ENCODE assay signal across 9 mouse cellular contexts in the genomic region with DNA sequence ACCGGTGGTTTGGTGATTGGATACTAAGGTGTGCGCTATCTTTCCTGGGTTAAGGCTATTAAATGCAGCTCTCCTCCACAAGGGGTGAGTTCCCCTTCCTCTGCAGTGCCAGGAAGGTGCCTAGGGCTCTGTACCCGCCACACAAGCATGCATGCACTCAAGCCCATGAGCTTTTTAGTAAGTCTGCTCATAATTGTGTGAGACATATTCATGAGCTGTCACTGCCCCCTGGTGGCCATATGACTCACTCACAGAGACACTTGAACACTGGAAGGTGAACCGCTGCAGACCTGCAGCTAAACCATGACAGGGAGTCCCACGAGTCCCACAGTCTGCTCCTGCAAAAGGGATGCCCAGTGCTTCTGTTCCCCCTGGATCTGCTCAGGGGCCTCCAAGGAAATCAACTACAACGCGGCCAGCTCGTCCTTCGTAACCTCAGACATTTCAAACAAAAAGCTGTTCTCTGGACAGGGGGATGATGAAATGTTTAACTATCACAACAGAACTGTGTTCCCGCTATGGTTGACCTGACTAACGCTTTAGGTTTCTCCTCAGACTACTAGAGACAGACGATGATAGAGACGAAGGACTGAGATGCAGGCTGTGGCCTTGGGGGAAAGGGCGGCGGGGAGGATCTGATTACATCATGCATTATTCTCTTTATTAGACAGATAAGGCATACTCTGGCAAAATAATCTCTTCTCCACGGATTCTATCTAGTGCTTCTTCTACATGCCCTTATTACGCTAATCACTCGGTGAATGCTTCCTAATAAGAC. TPM values are rescaled to one million over a fixed set of nuclear protein-coding genes. Genes with fewer than 3 reads are reported as not detected.
A peak's percentile ranks its signal among the peaks of the same experiment; 100 is the strongest.
DNase-seq lines count a peak whose midpoint lies in the region; ATAC-seq and TF ChIP-seq lines count a peak whose summit lies in the region.
"Had no signal": no experiment of that assay in that cellular context is flagged by ENCODE, and none has a peak within 500 bp of the region (broad histone marks: within the 10 kb centered on the region; RNA-seq: fewer than 3 reads in every experiment).

No protein-coding gene starts in this region.

- H3K36me3 ChIP-seq in heart, postnatal 0 days (replicated peaks; ENCODE audit: control insufficient read depth, insufficient read depth, low read length): peaks cover 55% of the 10 kb centered on the region
- peaks cover 41% of the 10 kb centered on the region for H3K36me3 ChIP-seq in liver, embryonic 15.5 days (replicated peaks)
- H3K36me3 ChIP-seq in neural tube, embryonic 14.5 days (ENCODE audit: control insufficient read depth, insufficient read depth, low read length): no peaks in the 10 kb centered on the region; the same call in 1 of the 2 replicates
- peaks cover 4% of the 10 kb centered on the region; the same call in 1 of the 2 replicates for H3K36me3 ChIP-seq in testis, adult 2 months (ENCODE audit: control insufficient read depth, insufficient read depth, low read length)

- no peak for TF ChIP-seq POLR2A in testis, adult 2 months (IDR thresholded peaks at IDR 0.05; ENCODE audit: control insufficient read depth, low read depth, low read length)

- TF ChIP-seq EP300 in heart, postnatal 0 days (IDR thresholded peaks at IDR 0.05; ENCODE audit: low read depth): no peak

- peak; percentile 25 to 46 for DNase-seq in CD8-positive naive resting alpha-beta T cell, adult 2 months (ENCODE audit: low read depth in 2 of 2, low spot score in 2 of 2)
- peak; percentile 71 for DNase-seq in brain, embryonic 18.5 days (ENCODE audit: low read depth, low spot score)
- DNase-seq in heart, postnatal 0 days (ENCODE audit: low spot score): peak; percentile 71
- DNase-seq in kidney, postnatal 25 days: peak; percentile 81 to 90

- no peaks in the 10 kb centered on the region for H3K4me1 ChIP-seq in heart, postnatal 0 days (ENCODE audit: control insufficient read depth, insufficient read depth)
- no peaks in the 10 kb centered on the region for H3K4me1 ChIP-seq in liver, embryonic 15.5 days (replicated peaks)
- no peaks in the 10 kb centered on the region for H3K4me1 ChIP-seq in neural tube, embryonic 14.5 days (ENCODE audit: control insufficient read depth, insufficient read depth, low read length)
- no peaks in the 10 kb centered on the region for H3K4me1 ChIP-seq in testis, adult 2 months (ENCODE audit: control insufficient read depth, insufficient read depth, low read length)
- H3K4me1 ChIP-seq: heart, embryonic 13.5 days had no signal

- TF ChIP-seq CTCF in heart, postnatal 0 days (IDR thresholded peaks at IDR 0.05; ENCODE audit: low read depth): peak; percentile 80
- TF ChIP-seq CTCF in testis, adult 2 months (IDR thresholded peaks at IDR 0.05; ENCODE audit: control insufficient read depth, insufficient read depth, insufficient replicate concordance, low read depth, low read length): peak; percentile 70

- no peak overlapping the region for H3K9ac ChIP-seq in heart, postnatal 0 days (replicated peaks; ENCODE audit: low read depth, low read length)
- no peak overlapping the region for H3K9ac ChIP-seq in liver, embryonic 15.5 days
- H3K9ac ChIP-seq in neural tube, embryonic 14.5 days (replicated peaks; ENCODE audit: low read depth, low read length): no peak overlapping the region
- H3K9ac ChIP-seq: heart, embryonic 13.5 days had no signal

- ATAC-seq in erythroid progenitor cell, adult 5-6 weeks (replicated peaks; ENCODE audit: low FRiP score, poor library complexity, severe bottlenecking): peak; percentile 67; the same call in 1 of the 2 replicates
- ATAC-seq in heart, postnatal 0 days (ENCODE audit: insufficient read depth, low read depth): peak; percentile 69
- ATAC-seq in liver, embryonic 15.5 days (ENCODE audit: insufficient read depth): no peak
- ATAC-seq in neural tube, embryonic 14.5 days (ENCODE audit: low read depth): peak; percentile 91

- no peak overlapping the region for H3K4me2 ChIP-seq in heart, postnatal 0 days (ENCODE audit: low read depth, low read length)
- peak overlapping the region; percentile 23; the same call in 1 of the 2 replicates for H3K4me2 ChIP-seq in liver, embryonic 15.5 days
- H3K4me2 ChIP-seq in neural tube, embryonic 14.5 days (ENCODE audit: low read depth, low read length): no peak overlapping the region
- H3K4me2 ChIP-seq: heart, embryonic 13.5 days had no signal

- H3K4me3 ChIP-seq in heart, postnatal 0 days (ENCODE audit: low read depth, low read length): no peak overlapping the region
- H3K4me3 ChIP-seq in liver, embryonic 15.5 days (replicated peaks): no peak overlapping the region
- H3K4me3 ChIP-seq in neural tube, embryonic 14.5 days (ENCODE audit: low read depth, low read length): no peak overlapping the region
- H3K4me3 ChIP-seq in testis, adult 2 months (ENCODE audit: control insufficient read depth, low read depth, low read length): no peak overlapping the region
- H3K4me3 ChIP-seq: heart, embryonic 13.5 days had no signal

- H3K27me3 ChIP-seq in heart, postnatal 0 days (ENCODE audit: control insufficient read depth, insufficient read depth, low read length): no peaks in the 10 kb centered on the region
- H3K27me3 ChIP-seq in liver, embryonic 15.5 days: no peaks in the 10 kb centered on the region
- no peaks in the 10 kb centered on the region for H3K27me3 ChIP-seq in neural tube, embryonic 14.5 days (ENCODE audit: control insufficient read depth, insufficient read depth, low read length)
- no peaks in the 10 kb centered on the region for H3K27me3 ChIP-seq in testis, adult 2 months (ENCODE audit: control insufficient read depth, insufficient read depth, low read length)
- H3K27me3 ChIP-seq: heart, embryonic 13.5 days had no signal

- H3K27ac ChIP-seq in heart, postnatal 0 days (ENCODE audit: low read depth): no peak overlapping the region
- no peak overlapping the region for H3K27ac ChIP-seq in liver, embryonic 15.5 days (replicated peaks)
- H3K27ac ChIP-seq in neural tube, embryonic 14.5 days (ENCODE audit: low read depth, low read length): no peak overlapping the region
- H3K27ac ChIP-seq in testis, adult 2 months (ENCODE audit: control insufficient read depth, insufficient read depth, low read depth, low read length): no peak overlapping the region
- H3K27ac ChIP-seq: heart, embryonic 13.5 days had no signal

- WGBS in heart, postnatal 0 days: 58% methylated on average over 18 of the region's 18 CpGs
- 63% methylated on average over 18 of the region's 18 CpGs for WGBS in liver, embryonic 15.5 days (ENCODE audit: insufficient replicate concordance)
- 57% methylated on average over 18 of the region's 18 CpGs for WGBS in neural tube, embryonic 14.5 days

- H3K9me3 ChIP-seq in heart, postnatal 0 days (replicated peaks; ENCODE audit: control insufficient read depth, low read length): no peaks in the 10 kb centered on the region
- H3K9me3 ChIP-seq in liver, embryonic 15.5 days (replicated peaks): no peaks in the 10 kb centered on the region
- H3K9me3 ChIP-seq in neural tube, embryonic 14.5 days (ENCODE audit: control insufficient read depth, low read length): no peaks in the 10 kb centered on the region
- H3K9me3 ChIP-seq: heart, embryonic 13.5 days had no signal

RNA-seq across cellular contexts. Expression of gene Chd1l, which starts 24.4 kb away (rescaled TPM):
- 5.8 and 7.1 TPM in 2 replicates for total RNA-seq in erythroid progenitor cell, adult 5-6 weeks (2015; ENCODE audit: low replicate concordance)
- 7.3 and 18.7 TPM in 2 replicates for total RNA-seq in erythroid progenitor cell, adult 5-6 weeks (2017; ENCODE audit: low replicate concordance)
- total RNA-seq in heart, postnatal 0 days (2014; rRNA removed; ENCODE audit: low replicate concordance): 7.6 and 13.0 TPM in 2 replicates
- 10.6 and 11.9 TPM in 2 replicates for polyA plus RNA-seq in heart, postnatal 0 days (2015; fragmentation: Nextera tagmentation; extraction: Ambion mirVana)
- 8.9 and 10.2 TPM in 2 replicates for polyA plus RNA-seq in liver, embryonic 15.5 days (2015; fragmentation: Nextera tagmentation; extraction: Ambion mirVana)
- 4.3 and 5.3 TPM in 2 replicates for polyA plus RNA-seq in neural tube, embryonic 14.5 days (2014; fragmentation: Nextera tagmentation; extraction: Ambion mirVana)
- polyA plus RNA-seq in testis, adult 2 months (2012; rRNA removed): 37.9 and 39.1 TPM in 2 replicates

RNA-seq across cellular contexts. Expression of gene Fmo5, which starts 43.0 kb away (rescaled TPM):
- total RNA-seq in erythroid progenitor cell, adult 5-6 weeks (2015; ENCODE audit: low replicate concordance): 2.1 and 3.2 TPM in 2 replicates
- 0.83 and 0.90 TPM in 2 replicates for total RNA-seq in erythroid progenitor cell, adult 5-6 weeks (2017; ENCODE audit: low replicate concordance)
- total RNA-seq in heart, postnatal 0 days (2014; rRNA removed; ENCODE audit: low replicate concordance): 3.8 and 19.2 TPM in 2 replicates
- 4.6 and 5.0 TPM in 2 replicates for polyA plus RNA-seq in heart, postnatal 0 days (2015; fragmentation: Nextera tagmentation; extraction: Ambion mirVana)
- polyA plus RNA-seq in liver, embryonic 15.5 days (2015; fragmentation: Nextera tagmentation; extraction: Ambion mirVana): 19.6 and 20.7 TPM in 2 replicates
- 0.32 and 0.46 TPM in 2 replicates for polyA plus RNA-seq in neural tube, embryonic 14.5 days (2014; fragmentation: Nextera tagmentation; extraction: Ambion mirVana)
- polyA plus RNA-seq in testis, adult 2 months (2012; rRNA removed): 0.69 and 1.3 TPM in 2 replicates

Comparison
In these comparisons a context has a peak if more than half of its experiments do, and no peak if none do; other contexts are left out.
1. DNase-seq: peak in every context shown above with its lines; median percentile 86 in kidney, postnatal 25 days; 71 in brain, embryonic 18.5 days; 71 in heart, postnatal 0 days; 36 in CD8-positive naive resting alpha-beta T cell, adult 2 months.